Mouse (Mus musculus) brain, embryonic 14.5 days (tissue): Measurements from ENCODE around the gene Shisal2b.

Experiments used
- CTCF ChIP-seq: fragments of 200-500 bp; IDR thresholded peaks from 2 replicates; pipeline ENCODE4 v1.5.1; 2012; ENCODE audit warnings: inconsistent platforms, mild to moderate bottlenecking, moderate library complexity, borderline replicate concordance; ENCODE audit not compliant: insufficient read depth, insufficient read length; ENCODE audit errors: extremely low read depth
- POLR2A ChIP-seq: fragments of 200-500 bp; IDR thresholded peaks from 2 replicates; pipeline ENCODE4 v1.6.1; 2012; ENCODE audit warnings: mild to moderate bottlenecking, inconsistent platforms, borderline replicate concordance; ENCODE audit not compliant: poor library complexity, insufficient read depth, insufficient read length, severe bottlenecking; ENCODE audit errors: extremely low read depth

- TF ChIP-seq CTCF (no peak), POLR2A (no peak)
Observed at GRCm38 (mm10) chr13:104886308-104887032, 22.8 kb upstream of the Shisal2b start.
